Mouse (Mus musculus) olfactory bulb, adult 2 months (tissue): Measurements from ENCODE around the gene Erv3. TPM values are rescaled to one million over a fixed set of nuclear protein-coding genes. Genes with fewer than 3 reads are reported as not detected.
"Not testable (repeated sequence)": the region's sequence is repeated elsewhere in the genome, so short reads cannot be mapped to it uniquely, and the experiment has no call there.

Source experiments
- H3K27ac ChIP-seq: fragments of 200-500 bp; 2 replicates; pipeline ENCODE4 v1.5.1; 2012; ENCODE audit warnings: low read depth, low read length; ENCODE audit not compliant: insufficient read depth
- H3K4me1 ChIP-seq: fragments of 200-500 bp; 2 replicates; pipeline ENCODE4 v1.6.1; 2012; ENCODE audit warnings: low read length; ENCODE audit not compliant: control insufficient read depth, insufficient read depth
- H3K4me3 ChIP-seq: fragments of 200-500 bp; 2 replicates; pipeline ENCODE4 v1.5.1; 2012; ENCODE audit warnings: mild to moderate bottlenecking, low read depth, low read length, moderate library complexity; ENCODE audit not compliant: insufficient read depth
- CTCF ChIP-seq: fragments of 200-500 bp; IDR thresholded peaks from 2 replicates; pipeline ENCODE4 v1.5.1; 2012; ENCODE audit warnings: low read depth, mild to moderate bottlenecking, low read length, moderate library complexity; ENCODE audit not compliant: insufficient read depth
- POLR2A ChIP-seq: fragments of 200-500 bp; IDR thresholded peaks from 2 replicates; pipeline ENCODE4 v1.6.1; 2012; ENCODE audit warnings: mild to moderate bottlenecking, low read depth, low read length, moderate library complexity; ENCODE audit not compliant: insufficient read depth
- WGBS: fragments of 180-500 bp; shearing (Covaris S2); methylation state at CpG from one replicate; pipeline ENCODE4 v1.1.7; 2018; 5-methylcytosine and 5-hydroxymethylcytosine counted together
- polyA plus RNA-seq: library from polyadenylated mRNA; stranded (reverse); fragments of >200 nt; gene quantifications from 2 replicates; pipeline ENCODE4 v1.2.4, GENCODE M21; 2012; ENCODE audit warnings: low replicate concordance; ENCODE audit not compliant: missing spikeins, insufficient read depth, insufficient read length

The Erv3 gene
- polyA plus RNA-seq, 1 experiment = not detected

- Histone ChIP-seq H3K27ac (no peak overlapping the region), H3K4me3 (no peak overlapping the region), H3K4me1 (peaks cover 7% of the 10 kb centered on the region)
- TF ChIP-seq CTCF = no peak
- no peak for TF ChIP-seq POLR2A
- 59% methylated on average over 2 of the region's 2 CpGs for WGBS
These were observed 27.7 kb downstream of the Erv3 start for GRCm38 (mm10) chr2:131831861-131832260.

- not testable (repeated sequence) for H3K4me1 ChIP-seq
- 93% methylated on average over 4 of the region's 4 CpGs for WGBS
These were observed 28.6 kb downstream of the Erv3 start for GRCm38 (mm10) chr2:131830945-131831344.

GRCm38 (mm10) chr2:131827999-131828975, 31.3 kb downstream of the Erv3 start:
- 13% methylated on average over 18 of the region's 18 CpGs for WGBS
- 0 out of 2 replicates have a peak overlapping the region, but pooled peaks have one; percentile 4 for H3K4me3 ChIP-seq
- peak overlapping the region; percentile 42 for H3K27ac ChIP-seq
- no peak for TF ChIP-seq POLR2A
- TF ChIP-seq CTCF = 0 out of 2 replicates have a peak, but pooled peaks have one; percentile 14
- H3K4me1 ChIP-seq = peaks cover 7% of the 10 kb centered on the region

More at GRCm38 (mm10) chr2:131830945-131831344, 28.6 kb downstream of the Erv3 start:
- H3K4me3 ChIP-seq, H3K27ac ChIP-seq: not testable (repeated sequence)

GRCm38 (mm10) chr2:131827026-131827687, 32.4 kb downstream of the Erv3 start:
- no peak for TF ChIP-seq CTCF
- TF ChIP-seq POLR2A = no peak
- Histone ChIP-seq H3K27ac (no peak overlapping the region), H3K4me1 (peaks cover 7% of the 10 kb centered on the region), H3K4me3 (no peak overlapping the region)
- WGBS = 71% methylated on average over 4 of the region's 4 CpGs

- TF ChIP-seq CTCF = no peak
- TF ChIP-seq POLR2A = no peak
- Histone ChIP-seq H3K4me3 (no peak overlapping the region), H3K27ac (no peak overlapping the region), H3K4me1 (peaks cover 7% of the 10 kb centered on the region)
- WGBS = 84% methylated on average over 2 of the region's 2 CpGs
These were observed 34.0 kb downstream of the Erv3 start for GRCm38 (mm10) chr2:131825498-131825897.

- TF ChIP-seq CTCF = no peak
- no peak for TF ChIP-seq POLR2A
- H3K27ac ChIP-seq = no peak overlapping the region
- no peak overlapping the region for H3K4me3 ChIP-seq
- H3K4me1 ChIP-seq = peaks cover 7% of the 10 kb centered on the region
- 85% methylated on average over 2 of the region's 2 CpGs for WGBS
These were observed 35.6 kb downstream of the Erv3 start for GRCm38 (mm10) chr2:131823931-131824330.

- H3K4me3 ChIP-seq = no peak overlapping the region
- peaks cover 2% of the 10 kb centered on the region; the same call in 1 of the 2 replicates for H3K4me1 ChIP-seq
- H3K27ac ChIP-seq = no peak overlapping the region
- TF ChIP-seq POLR2A (no peak), CTCF (no peak)
- 88% methylated on average over 3 of the region's 3 CpGs for WGBS
These were observed 37.1 kb downstream of the Erv3 start for GRCm38 (mm10) chr2:131822492-131822891.

- 66% methylated on average over 3 of the region's 3 CpGs for WGBS
- no peak for TF ChIP-seq POLR2A
- H3K4me1 ChIP-seq = no peaks in the 10 kb centered on the region
- no peak overlapping the region for H3K27ac ChIP-seq
- no peak overlapping the region for H3K4me3 ChIP-seq
These were observed 37.9 kb downstream of the Erv3 start for GRCm38 (mm10) chr2:131821708-131821990.
